Mouse (Mus musculus): ENCODE results near the gene Disp3.

The Disp3 gene

GRCm38 (mm10) chr4:148287476-148288054 is at the start of gene Disp3:
Disp3 (minus strand) TSS chr4:148287965.
- no peak for DNase-seq

DNA sequence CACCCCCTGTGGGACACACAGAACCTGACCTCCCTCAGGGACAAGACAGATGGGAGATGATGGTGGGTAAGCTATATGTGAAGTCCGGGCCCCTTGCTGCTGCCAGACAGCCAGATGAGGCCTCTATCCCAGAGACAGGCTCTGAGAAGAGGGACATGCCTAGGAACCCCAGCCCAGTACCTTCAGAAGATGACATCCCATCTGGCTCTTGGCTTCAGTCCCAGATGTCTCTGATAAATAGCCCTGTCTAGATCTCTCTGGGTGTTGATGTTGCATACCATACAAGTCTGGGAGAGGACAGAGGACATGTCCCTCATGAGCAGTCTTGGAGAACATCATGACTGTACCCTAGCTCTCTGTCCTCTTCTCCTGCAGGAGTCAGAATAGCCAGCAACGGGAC is 42.5 kb upstream of the Disp3 start:
- DNase-seq: no peak

DNA sequence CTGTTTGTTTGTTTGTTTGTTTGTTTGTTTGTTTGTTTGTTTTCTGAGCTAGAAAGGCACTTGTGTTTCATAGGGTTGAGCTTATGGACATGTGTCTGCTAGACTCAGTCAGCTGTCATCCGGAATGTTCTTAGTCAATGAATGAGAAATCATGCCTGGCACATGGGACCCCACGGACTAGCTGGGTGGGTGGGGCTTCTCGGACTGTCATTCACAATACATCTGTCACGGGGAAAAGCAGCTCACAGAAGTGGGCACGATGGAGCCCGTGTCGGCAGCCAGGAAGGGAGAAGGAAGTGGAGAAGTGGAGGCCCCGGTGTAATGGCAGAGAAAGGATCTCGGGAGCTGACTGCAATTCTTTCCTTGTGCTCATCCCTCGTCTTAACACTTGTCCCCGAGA is 41.7 kb upstream of the Disp3 start:
- no peak for DNase-seq

DNA sequence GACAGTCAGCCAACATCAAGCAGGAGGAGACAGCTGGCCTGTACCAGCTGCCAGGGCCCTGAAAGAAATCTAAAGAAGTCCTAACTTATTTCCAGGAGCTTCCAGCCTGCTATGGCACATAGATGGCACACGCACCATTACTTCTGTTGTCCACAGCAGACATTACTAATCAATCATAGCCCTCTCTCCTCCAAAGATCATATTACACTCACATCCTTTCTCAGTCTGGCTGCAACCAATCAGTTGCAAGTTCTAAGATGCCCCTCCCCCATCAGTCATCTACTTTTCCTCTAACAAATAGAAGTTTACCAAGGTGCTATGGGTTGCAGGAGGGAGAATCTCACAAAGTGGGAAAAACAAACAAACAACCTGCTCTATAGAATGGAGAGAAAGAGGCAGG is 40.5 kb upstream of the Disp3 start:
- no peak for DNase-seq

DNA sequence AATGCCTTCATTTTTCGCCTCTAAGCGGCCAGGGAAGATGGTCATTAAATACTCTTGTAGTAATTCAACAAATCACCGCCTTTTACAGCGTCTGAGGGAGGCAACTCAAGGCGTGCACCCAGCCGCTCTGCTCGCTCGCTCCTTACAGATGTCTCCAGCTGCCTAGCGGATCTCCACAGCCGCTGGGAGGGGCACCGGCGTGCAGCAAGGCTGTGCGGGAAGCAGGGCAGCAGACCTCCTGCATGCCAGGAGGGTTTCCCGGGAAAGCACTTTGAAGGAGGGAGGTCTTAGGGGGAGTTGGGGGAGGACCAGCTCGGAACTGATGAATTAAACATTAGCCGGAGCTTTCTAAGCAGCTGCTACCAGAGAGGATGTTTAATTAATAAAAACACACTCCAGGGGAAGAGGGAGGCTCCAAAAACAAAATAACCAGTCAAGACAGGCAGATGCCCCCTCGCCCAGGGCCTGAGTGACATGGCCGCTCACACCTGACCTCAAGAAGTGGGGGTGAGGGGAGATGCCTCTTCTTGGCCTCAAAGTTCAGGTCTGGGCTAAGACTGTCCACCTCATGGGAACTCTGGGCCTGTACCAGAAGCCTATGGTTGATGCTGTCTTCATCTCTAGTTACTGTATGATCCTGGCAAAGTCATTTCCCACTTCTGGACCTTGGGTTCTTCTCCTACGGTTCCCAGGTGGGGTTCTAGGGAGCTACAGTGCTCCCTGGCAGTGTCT is 39.7 kb upstream of the Disp3 start:
- no peak for DNase-seq

- no peak for DNase-seq
Observed at GRCm38 (mm10) chr4:148326791-148327190, 39.0 kb upstream of the Disp3 start.

GRCm38 (mm10) chr4:148325951-148326350 is 38.2 kb upstream of the Disp3 start:
- no peak for DNase-seq

DNA sequence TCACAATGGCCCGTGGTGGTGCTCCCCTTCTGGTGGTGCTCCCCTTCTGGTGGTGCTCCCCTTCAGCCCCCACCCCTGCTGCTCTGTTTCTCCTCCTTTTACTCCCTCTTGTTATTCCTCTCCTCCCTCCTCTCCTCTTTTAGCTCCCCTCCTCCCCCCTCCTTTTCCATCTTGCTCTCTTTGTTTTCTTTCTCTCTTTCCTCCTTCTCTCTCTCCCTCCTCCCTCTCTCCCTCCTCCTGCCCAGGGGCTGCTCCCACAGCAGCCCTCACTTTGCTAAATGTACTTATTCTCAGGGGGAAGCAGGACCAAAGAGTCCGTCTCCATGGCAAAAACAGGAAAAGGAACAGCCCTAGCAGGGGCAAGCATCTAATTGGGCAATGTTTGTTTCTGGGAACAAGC is 37.3 kb upstream of the Disp3 start:
- no peak for DNase-seq

- no peak for DNase-seq
Observed at GRCm38 (mm10) chr4:148322152-148322551, 34.4 kb upstream of the Disp3 start.

GRCm38 (mm10) chr4:148319366-148319765 is 31.6 kb upstream of the Disp3 start:
- no peak for DNase-seq

- no peak for DNase-seq
Observed at GRCm38 (mm10) chr4:148315377-148316175, 27.8 kb upstream of the Disp3 start.

DNA sequence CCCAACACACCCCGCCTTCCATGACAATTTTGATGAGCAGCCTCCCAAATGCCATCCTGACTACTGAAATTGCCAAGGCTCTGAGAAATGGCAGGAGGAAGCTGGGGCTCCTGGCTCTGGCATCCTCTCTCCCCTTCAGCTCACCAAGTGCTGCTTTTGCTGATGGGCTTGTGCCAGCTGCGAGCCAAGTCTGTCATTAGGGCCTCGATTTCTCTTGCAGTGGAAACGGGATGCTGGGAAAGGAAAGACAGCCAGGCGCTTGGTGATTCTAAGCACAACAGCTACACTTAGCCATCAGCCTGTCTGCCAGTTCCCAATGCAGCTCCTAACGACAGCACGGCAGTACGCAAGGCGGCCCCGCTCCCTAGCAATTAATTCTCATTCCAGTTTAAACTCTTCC is 26.6 kb upstream of the Disp3 start:
- no peak for DNase-seq

GRCm38 (mm10) chr4:148313601-148314000 is 25.8 kb upstream of the Disp3 start:
- no peak for DNase-seq

DNA sequence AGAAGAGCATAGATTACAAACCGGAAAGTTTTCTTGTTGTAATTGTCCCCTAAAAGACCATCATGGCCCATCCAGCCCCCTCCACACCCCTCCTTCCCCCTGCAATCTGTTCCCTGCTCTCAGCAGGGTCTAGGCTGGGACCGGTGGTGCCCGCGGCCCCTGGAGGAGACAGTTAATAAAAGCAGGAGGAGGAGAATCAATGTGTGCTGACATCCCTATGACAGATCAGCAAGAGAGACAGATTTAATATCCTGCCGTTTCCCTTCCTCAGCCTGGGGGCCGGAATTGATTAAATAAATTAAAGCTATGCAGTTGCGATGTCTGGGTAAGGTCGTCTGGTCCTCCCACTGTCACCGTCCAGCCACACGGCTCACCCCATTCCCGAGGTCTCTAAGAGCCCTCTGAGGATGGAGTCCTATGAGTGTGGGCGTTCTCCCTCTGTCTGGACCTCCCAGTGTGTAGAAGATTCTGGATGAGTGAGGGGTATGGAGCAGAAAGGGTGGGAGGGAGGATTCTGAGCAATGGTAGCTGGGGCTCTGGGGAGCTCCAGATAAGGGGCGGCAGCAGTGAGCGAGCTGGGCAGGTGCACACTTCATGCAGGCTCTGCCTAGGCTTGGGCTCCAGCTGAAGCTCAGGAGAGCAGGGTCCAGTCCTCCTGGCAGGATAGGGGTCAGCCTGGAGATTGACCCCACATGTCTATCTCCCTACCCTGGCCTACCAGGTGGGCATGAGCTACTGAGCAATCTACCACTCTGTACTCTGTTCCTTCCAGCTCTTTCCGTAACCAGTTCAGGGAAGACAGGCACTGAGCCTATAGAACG is 24.7 kb upstream of the Disp3 start:
- DNase-seq: no peak

DNA sequence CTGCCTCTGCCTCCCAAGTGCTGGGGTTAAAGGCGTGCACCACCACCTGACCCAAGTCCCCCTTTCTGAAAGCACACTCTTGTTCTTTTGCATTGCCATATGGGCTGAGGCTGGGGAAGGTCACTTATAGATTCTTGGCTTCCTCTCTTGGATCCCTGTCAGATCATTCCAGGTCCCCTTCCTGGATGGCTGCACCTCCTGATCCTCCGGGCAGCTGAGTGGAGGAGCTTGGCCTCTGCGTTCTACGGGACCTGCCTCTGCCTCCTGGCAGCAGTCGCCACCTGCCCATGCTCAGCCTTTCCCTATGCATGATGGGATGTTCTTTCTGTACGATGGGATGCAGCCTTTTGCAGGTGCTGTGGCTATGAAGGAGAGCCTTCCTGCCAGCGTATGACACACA is 23.1 kb upstream of the Disp3 start:
- no peak for DNase-seq

DNA sequence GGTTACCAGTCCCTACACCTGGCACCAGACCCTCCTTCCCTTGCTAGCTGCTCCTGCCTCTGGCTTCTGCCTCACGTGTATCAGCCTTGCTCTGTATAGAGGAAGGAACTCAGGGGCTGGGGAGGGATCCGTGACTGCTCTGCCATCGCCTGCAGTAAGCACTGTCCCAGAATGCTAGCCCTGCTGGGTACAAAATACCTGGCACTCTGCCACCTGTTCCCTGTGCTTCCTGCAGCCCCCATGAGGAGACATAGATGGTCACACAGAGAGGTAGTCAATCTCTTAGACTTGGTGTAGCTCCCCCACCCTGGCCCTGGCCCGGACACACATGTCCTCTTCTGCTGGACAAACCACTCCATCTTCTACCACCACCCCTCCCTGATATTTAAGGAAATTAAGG is 22.4 kb upstream of the Disp3 start:
- DNase-seq: no peak

- no peak for DNase-seq
Observed at GRCm38 (mm10) chr4:148306406-148307083, 18.8 kb upstream of the Disp3 start.

DNA sequence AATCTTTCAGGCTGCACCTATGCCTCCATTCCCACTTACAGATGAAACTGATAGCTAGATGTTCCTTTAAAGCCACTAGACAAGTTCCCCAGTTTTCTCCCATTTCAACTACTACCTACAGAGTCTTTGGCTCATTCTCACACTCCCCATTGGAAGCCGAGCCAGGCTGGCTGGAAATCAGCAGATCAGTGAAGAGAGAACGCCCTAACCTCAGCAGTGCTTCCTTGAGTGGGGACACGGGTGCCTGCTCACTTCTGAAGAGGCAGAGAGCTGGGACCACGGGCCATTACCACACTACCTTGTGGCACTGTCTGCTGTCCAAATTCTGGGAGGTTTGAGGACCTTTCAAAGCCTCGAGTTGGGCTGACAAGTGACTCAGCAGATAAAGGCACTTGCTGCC is 11.0 kb upstream of the Disp3 start:
- DNase-seq: no peak

DNA sequence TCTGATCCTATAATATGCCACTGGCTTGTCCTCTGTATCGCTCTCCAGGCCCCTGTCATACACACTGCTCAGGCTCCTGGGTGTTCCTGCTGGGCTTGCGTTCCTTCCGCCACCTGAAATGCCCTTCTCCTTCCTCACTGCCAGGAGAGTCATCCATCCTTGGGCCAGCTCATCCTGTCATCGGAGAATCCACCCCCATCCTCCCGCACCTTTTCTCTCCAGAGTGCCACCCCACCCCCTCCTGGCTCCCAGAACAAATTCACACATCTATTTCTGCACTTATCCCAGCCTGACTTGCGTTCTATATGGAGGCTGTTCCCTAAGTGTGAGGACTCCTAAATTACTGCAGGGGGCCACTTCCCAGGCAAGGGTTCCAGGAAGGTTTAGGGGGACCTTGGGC is 9.9 kb upstream of the Disp3 start:
- DNase-seq: no peak

- no peak for DNase-seq
Observed at GRCm38 (mm10) chr4:148293319-148293718, 5.6 kb upstream of the Disp3 start.

DNA sequence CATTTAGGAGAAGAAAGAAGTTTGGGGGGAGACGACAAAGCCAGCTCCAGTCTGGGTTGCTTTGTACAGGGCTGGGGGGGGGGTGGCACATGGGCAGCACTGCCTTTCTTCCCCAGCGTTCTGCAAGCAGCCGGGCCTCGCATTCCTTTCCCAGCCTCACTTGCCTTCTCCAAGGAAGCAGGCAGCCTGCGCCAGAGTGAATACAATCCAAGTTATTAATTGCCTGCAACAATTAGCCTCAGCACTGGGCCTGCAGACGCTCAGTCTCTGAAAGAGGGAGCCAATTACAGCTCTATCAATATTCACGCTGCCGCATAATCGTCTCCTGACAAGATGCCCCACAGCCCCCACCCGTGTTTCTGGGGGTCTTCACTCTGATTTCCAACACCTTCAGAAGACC is 4.1 kb upstream of the Disp3 start:
- no peak for DNase-seq

DNA sequence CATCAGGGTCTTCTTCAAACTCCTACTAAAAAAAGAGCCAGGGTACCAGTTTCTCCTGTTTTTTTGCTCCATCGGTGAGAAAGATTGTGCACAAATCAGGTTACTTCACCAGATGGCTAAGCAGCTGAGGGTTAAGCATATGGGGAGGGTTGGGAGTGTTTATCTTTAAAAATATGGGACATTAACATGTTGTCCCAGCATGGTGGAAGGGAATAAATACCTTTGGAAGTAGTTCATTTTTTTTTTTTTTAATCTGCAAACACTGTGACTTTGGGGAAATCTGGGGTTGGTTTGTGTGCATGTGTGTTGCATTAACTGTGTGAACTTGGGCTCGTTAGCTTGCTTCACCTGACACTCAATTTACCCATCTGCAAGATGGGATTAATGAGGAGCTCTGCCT is 3.3 kb upstream of the Disp3 start:
- DNase-seq: no peak
